Mouse (Mus musculus): ENCODE data around the gene Jak2. TPM values are rescaled to one million over a fixed set of nuclear protein-coding genes. Genes with fewer than 3 reads are reported as not detected.

The Jak2 gene
- polyA plus RNA-seq, 1 experiment from 2014 or later = 12.8 TPM

DNA sequence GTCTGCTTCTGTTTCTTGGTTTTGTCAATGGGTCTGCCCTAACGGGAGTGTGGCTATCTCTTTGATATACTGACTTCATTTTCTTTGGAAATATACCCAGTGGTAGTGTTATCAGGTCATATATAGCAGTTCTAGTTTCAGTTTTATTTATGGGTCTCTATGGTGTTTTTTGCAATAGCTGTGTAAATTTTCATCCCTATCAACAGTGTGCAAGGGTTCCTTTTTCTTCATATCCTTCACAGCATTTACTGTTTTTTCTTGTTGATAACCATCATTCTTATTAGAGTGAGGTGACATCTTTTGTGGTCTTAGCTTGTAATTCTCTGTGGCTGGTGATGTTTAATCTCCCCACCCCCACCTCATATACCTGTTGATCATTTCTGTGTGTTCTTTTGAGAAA is 24.6 kb upstream of the Jak2 start:
- Histone ChIP-seq H3K4me3 (ENCODE audit: low read depth, low read length) (no peak overlapping the region), H3K36me3 (ENCODE audit: control insufficient read depth, insufficient read depth, low read length) (no peaks in the 10 kb centered on the region), H3K4me1 (ENCODE audit: control insufficient read depth, insufficient read depth, low read length) (no peaks in the 10 kb centered on the region), H3K27me3 (ENCODE audit: control insufficient read depth, insufficient read depth, low read length) (no peaks in the 10 kb centered on the region), H3K9me3 (ENCODE audit: control insufficient read depth, low read length) (no peaks in the 10 kb centered on the region), H3K4me2 (no peak overlapping the region), H3K9ac (ENCODE audit: low read length) (no peak overlapping the region), H3K27ac (ENCODE audit: low read depth, low read length) (no peak overlapping the region)
- no peak for DNase-seq (ENCODE audit: low spot score, missing footprints)
- no peak for ATAC-seq (ENCODE audit: low FRiP score)
- WGBS = 79% methylated on average over 1 of the region's 1 CpGs

DNA sequence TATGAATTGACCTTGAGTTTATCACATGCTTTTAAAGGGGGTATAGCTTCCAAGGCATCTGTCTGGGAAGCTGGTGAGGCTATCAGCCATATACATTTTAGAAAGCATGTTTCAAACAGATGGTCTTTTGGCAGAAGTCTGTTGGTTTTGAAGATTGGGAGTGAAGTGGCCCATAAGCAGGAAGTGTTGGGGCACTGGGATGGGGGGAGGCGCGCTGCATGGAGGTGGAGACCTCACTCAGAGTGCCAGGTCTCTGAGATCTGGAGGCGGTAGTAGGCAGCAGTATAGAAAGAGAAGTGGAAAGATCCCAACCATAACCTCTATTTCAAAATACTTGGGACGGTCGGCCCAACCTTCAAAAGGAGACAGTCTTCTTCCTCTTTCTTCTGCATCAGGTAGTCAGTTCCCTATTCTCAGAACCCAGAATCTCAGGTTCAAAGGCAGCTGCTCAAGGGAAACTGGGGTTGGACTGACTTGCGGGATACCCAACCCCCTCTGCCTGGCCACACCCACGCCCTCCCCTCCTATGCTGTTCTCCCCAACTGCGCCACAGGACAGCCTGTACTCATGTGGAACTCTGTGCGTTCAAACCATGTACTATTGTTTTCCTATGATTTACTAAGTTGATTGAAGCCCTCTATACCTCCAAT is 23.6 kb upstream of the Jak2 start:
- ATAC-seq (ENCODE audit: low FRiP score) = no peak
- 72% methylated on average over 9 of the region's 9 CpGs for WGBS

DNA sequence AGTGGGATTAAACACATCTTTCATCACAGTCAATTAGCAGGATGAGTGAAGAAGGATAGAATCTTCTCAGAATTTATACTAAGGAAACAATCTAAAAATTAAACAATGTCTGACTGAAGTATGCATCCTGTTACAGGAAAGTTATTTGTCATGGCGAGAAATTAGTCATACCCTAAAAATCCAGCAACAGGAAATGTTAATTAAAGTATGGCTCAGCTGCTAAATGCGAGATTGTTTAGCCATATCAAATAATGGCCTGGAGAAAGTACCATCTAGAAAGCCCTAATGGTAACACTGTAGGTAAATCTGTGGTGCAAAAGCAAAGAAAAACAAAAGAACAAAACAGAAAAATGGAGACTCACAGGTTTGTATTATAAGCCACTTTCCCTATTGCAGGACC is 22.6 kb upstream of the Jak2 start:
- DNase-seq (ENCODE audit: low spot score, missing footprints) (no peak), ATAC-seq (ENCODE audit: low FRiP score) (no peak)
- Histone ChIP-seq H3K4me1 (ENCODE audit: control insufficient read depth, insufficient read depth, low read length) (no peaks in the 10 kb centered on the region; the same call in 1 of the 2 replicates), H3K36me3 (ENCODE audit: control insufficient read depth, insufficient read depth, low read length) (no peaks in the 10 kb centered on the region), H3K4me2 (no peak overlapping the region), H3K9me3 (ENCODE audit: control insufficient read depth, low read length) (no peaks in the 10 kb centered on the region), H3K27me3 (ENCODE audit: control insufficient read depth, insufficient read depth, low read length) (no peaks in the 10 kb centered on the region), H3K27ac (ENCODE audit: low read depth, low read length) (no peak overlapping the region), H3K4me3 (ENCODE audit: low read depth, low read length) (no peak overlapping the region), H3K9ac (ENCODE audit: low read length) (no peak overlapping the region)
- 86% methylated on average over 2 of the region's 2 CpGs for WGBS

More for the DNA sequence above, 23.6 kb upstream of the Jak2 start:
- H3K4me3 ChIP-seq (ENCODE audit: low read depth, low read length) = no peak overlapping the region
- H3K27me3 ChIP-seq (ENCODE audit: control insufficient read depth, insufficient read depth, low read length) = no peaks in the 10 kb centered on the region
- DNase-seq (ENCODE audit: low spot score, missing footprints) = no peak
- no peak overlapping the region for H3K4me2 ChIP-seq
- H3K27ac ChIP-seq (ENCODE audit: low read depth, low read length) = no peak overlapping the region
- no peak overlapping the region for H3K9ac ChIP-seq (ENCODE audit: low read length)
- H3K4me1 ChIP-seq (ENCODE audit: control insufficient read depth, insufficient read depth, low read length) = no peaks in the 10 kb centered on the region
- H3K9me3 ChIP-seq (ENCODE audit: control insufficient read depth, low read length) = no peaks in the 10 kb centered on the region
- H3K36me3 ChIP-seq (ENCODE audit: control insufficient read depth, insufficient read depth, low read length) = no peaks in the 10 kb centered on the region

DNA sequence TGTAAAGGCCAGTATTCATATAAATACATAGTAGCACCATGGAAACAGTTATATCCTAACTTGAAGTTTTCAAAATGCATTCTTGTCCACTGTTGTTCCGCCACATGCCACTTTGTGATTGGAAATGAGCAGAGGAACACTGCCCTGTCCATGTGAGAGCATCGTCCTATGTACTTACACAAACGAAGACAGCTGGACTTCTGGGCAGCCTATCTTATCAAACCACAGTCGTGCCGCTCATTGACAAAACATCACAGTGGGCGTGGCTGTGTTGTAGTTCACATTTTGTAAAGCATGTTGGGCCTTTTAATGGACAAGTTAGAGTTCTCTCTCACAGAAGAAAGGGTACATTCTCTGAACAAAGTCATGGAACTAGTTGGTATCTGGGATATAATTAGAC is 18.9 kb upstream of the Jak2 start:
- ATAC-seq (ENCODE audit: low FRiP score) = no peak

DNA sequence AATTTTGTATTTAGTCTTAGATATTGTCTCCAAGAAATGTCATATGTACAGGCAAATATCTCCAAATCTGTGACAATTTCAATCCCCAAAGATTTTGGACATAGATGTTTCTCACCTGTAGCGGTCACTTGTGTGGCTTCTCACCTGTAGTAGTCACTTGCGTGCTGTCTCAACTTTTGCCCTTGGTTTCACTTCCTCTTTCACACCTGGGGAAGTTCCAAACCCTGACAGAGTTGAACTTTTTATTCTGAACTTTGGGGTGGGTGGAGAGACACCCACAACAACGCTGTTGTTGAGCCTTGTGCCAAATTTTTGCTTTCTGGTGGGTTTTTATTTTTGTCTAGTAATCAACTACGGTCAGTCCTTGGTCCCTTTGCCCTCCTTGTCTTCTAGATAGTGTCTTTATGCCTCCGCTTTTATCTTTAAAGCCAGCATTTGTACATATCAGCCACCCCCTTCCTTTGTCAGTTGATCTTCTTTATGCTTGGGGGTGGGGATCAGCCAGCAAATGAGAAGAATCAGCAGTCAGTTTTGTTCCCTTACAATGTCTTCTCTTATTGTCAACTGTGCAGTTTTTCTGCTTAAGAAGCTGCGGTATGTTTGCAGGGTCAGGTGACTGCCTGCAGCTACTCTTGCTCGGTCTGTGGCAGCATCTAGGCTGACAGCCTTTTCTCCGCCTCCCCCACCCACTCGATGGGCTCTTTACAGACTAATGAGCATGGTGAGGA is 14.8 kb upstream of the Jak2 start:
- no peaks in the 10 kb centered on the region for H3K27me3 ChIP-seq (ENCODE audit: control insufficient read depth, insufficient read depth, low read length)
- no peak for DNase-seq (ENCODE audit: low spot score, missing footprints)
- WGBS = 50% methylated on average over 9 of the region's 9 CpGs

More for the DNA sequence above, 18.9 kb upstream of the Jak2 start:
- DNase-seq (ENCODE audit: low spot score, missing footprints) = no peak
- peaks cover 5% of the 10 kb centered on the region; the same call in 1 of the 2 replicates for H3K4me1 ChIP-seq (ENCODE audit: control insufficient read depth, insufficient read depth, low read length)
- H3K27me3 ChIP-seq (ENCODE audit: control insufficient read depth, insufficient read depth, low read length) = no peaks in the 10 kb centered on the region
- no peak overlapping the region for H3K9ac ChIP-seq (ENCODE audit: low read length)
- no peak overlapping the region for H3K4me3 ChIP-seq (ENCODE audit: low read depth, low read length)
- no peaks in the 10 kb centered on the region for H3K36me3 ChIP-seq (ENCODE audit: control insufficient read depth, insufficient read depth, low read length)
- no peak overlapping the region for H3K4me2 ChIP-seq
- H3K9me3 ChIP-seq (ENCODE audit: control insufficient read depth, low read length) = no peaks in the 10 kb centered on the region
- 86% methylated on average over 6 of the region's 6 CpGs for WGBS
- H3K27ac ChIP-seq (ENCODE audit: low read depth, low read length) = no peak overlapping the region

DNA sequence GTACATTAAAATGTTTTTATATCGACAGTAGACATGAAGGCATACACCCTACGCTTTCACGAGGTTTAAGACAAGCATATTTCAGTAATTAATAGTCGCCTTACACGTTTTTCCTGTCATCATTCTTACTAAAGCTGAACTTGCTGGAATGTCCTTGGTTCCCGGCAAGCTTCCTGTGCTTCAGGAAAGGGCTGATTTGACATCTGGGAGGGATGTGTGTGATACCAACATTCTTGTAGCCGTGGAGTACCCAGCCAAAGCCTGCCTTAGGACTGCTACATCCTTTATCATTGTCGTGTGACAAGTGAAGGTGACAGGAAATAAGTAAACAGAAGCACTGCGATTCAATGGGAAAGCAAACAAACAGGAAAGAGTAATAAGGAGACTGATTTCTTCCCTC is 13.5 kb upstream of the Jak2 start:
- ATAC-seq (ENCODE audit: low FRiP score) = no peak
- no peak overlapping the region for H3K4me3 ChIP-seq (ENCODE audit: low read depth, low read length)
- no peak overlapping the region for H3K4me2 ChIP-seq
- H3K27me3 ChIP-seq (ENCODE audit: control insufficient read depth, insufficient read depth, low read length) = no peaks in the 10 kb centered on the region
- no peak overlapping the region for H3K27ac ChIP-seq (ENCODE audit: low read depth, low read length)
- no peak overlapping the region for H3K9ac ChIP-seq (ENCODE audit: low read length)
- H3K36me3 ChIP-seq (ENCODE audit: control insufficient read depth, insufficient read depth, low read length) = no peaks in the 10 kb centered on the region
- 70% methylated on average over 9 of the region's 9 CpGs for WGBS
- H3K4me1 ChIP-seq (ENCODE audit: control insufficient read depth, insufficient read depth, low read length) = peaks cover 5% of the 10 kb centered on the region; the same call in 1 of the 2 replicates
- no peaks in the 10 kb centered on the region for H3K9me3 ChIP-seq (ENCODE audit: control insufficient read depth, low read length)
- DNase-seq (ENCODE audit: low spot score, missing footprints) = no peak

More for the DNA sequence above, 14.8 kb upstream of the Jak2 start:
- no peak overlapping the region for H3K4me2 ChIP-seq
- no peak overlapping the region for H3K27ac ChIP-seq (ENCODE audit: low read depth, low read length)
- H3K4me1 ChIP-seq (ENCODE audit: control insufficient read depth, insufficient read depth, low read length) = peaks cover 5% of the 10 kb centered on the region; the same call in 1 of the 2 replicates
- H3K36me3 ChIP-seq (ENCODE audit: control insufficient read depth, insufficient read depth, low read length) = no peaks in the 10 kb centered on the region
- H3K4me3 ChIP-seq (ENCODE audit: low read depth, low read length) = no peak overlapping the region
- H3K9ac ChIP-seq (ENCODE audit: low read length) = no peak overlapping the region
- no peak for ATAC-seq (ENCODE audit: low FRiP score)
- H3K9me3 ChIP-seq (ENCODE audit: control insufficient read depth, low read length) = no peaks in the 10 kb centered on the region

DNA sequence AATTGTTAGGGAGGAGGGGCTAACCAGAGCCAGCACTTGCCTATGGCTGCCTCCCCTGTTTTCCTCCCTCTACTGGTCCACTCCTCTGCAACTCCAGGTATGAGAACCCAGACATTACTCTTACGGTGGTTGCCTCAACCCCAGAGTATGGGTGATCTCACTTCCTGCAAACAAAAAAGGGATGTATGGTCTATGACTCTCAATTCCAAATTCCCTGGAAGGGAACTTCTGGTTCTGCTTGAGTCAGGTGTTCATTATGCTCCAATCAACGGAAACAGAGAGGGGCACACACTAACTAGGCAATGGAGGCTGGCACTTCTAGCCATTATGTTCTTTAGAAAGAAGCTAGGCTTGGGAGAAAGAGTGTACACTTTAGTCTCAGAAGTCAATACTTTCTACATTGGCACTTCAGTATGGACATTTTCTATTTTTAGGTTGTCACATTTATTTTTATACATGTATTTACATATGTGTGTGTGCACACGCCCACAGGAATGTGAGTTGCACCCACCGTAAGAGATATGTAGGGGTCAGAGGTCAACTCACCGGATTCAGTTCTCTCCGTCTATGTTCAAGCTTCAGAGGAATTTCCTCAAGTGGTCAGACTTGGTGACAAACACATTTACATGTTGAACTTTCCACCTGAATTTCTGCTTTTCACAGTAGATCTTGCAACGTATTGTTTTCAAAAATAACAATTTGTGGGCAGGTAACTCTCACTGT is 12.0 kb upstream of the Jak2 start:
- H3K36me3 ChIP-seq (ENCODE audit: control insufficient read depth, insufficient read depth, low read length) = no peaks in the 10 kb centered on the region
- H3K4me1 ChIP-seq (ENCODE audit: control insufficient read depth, insufficient read depth, low read length) = peaks cover 5% of the 10 kb centered on the region; the same call in 1 of the 2 replicates
- no peaks in the 10 kb centered on the region for H3K27me3 ChIP-seq (ENCODE audit: control insufficient read depth, insufficient read depth, low read length)
- H3K4me2 ChIP-seq = no peak overlapping the region
- no peak overlapping the region for H3K9ac ChIP-seq (ENCODE audit: low read length)
- H3K9me3 ChIP-seq (ENCODE audit: control insufficient read depth, low read length) = no peaks in the 10 kb centered on the region
- no peak overlapping the region for H3K4me3 ChIP-seq (ENCODE audit: low read depth, low read length)
- no peak for DNase-seq (ENCODE audit: low spot score, missing footprints)
- 90% methylated on average over 7 of the region's 7 CpGs for WGBS
- no peak for ATAC-seq (ENCODE audit: low FRiP score)
- no peak overlapping the region for H3K27ac ChIP-seq (ENCODE audit: low read depth, low read length)

DNA sequence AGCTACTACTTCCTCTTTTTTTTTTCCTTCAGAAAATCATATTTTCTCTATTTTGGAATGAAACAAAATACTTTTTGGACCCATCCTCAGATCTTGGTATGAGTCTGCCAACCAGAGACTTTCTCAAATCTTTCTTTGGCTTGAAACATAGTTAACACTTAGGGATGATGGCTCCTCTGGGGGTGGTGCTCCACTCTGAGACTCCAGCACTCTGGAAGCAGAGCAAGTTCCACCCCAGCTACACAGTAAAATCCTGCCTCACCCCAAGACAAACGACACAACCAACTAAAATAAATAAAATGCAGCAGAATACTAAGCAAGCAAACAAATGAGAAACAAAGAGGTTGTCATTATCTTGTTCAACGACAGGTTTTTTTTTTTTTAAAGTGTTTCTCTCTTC is 11.0 kb upstream of the Jak2 start:
- no peaks in the 10 kb centered on the region for H3K27me3 ChIP-seq (ENCODE audit: control insufficient read depth, insufficient read depth, low read length)
- H3K4me2 ChIP-seq = no peak overlapping the region
- ATAC-seq (ENCODE audit: low FRiP score) (no peak), DNase-seq (ENCODE audit: low spot score, missing footprints) (no peak)
- H3K9me3 ChIP-seq (ENCODE audit: control insufficient read depth, low read length) = no peaks in the 10 kb centered on the region
- 76% methylated on average over 2 of the region's 2 CpGs for WGBS
- H3K4me3 ChIP-seq (ENCODE audit: low read depth, low read length) = no peak overlapping the region
- H3K27ac ChIP-seq (ENCODE audit: low read depth, low read length) = no peak overlapping the region
- no peaks in the 10 kb centered on the region for H3K36me3 ChIP-seq (ENCODE audit: control insufficient read depth, insufficient read depth, low read length)
- H3K4me1 ChIP-seq (ENCODE audit: control insufficient read depth, insufficient read depth, low read length) = peaks cover 5% of the 10 kb centered on the region; the same call in 1 of the 2 replicates
- no peak overlapping the region for H3K9ac ChIP-seq (ENCODE audit: low read length)

DNA sequence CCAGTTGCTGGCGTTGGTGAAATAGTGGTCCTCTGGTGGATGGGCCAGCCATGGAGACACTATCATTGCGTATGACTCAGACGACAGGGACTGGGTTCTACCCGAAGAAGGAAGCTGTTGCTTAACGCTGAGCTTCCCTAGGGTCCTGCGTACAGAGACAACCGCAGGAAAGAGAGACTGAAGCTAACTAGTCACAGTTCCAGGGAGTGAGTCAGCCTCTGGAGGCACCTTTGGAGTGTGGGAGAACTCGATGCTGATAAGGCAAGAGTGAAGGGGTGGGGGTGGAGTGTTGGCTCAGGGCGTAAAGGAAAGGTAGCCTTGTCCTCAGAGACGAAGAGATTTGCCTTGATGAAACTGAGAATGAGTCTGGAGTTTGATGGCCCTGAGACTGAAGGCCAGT is 10.0 kb upstream of the Jak2 start:
- H3K36me3 ChIP-seq (ENCODE audit: control insufficient read depth, insufficient read depth, low read length) = no peaks in the 10 kb centered on the region
- no peak for ATAC-seq (ENCODE audit: low FRiP score)
- H3K4me1 ChIP-seq (ENCODE audit: control insufficient read depth, insufficient read depth, low read length) = peaks cover 5% of the 10 kb centered on the region; the same call in 1 of the 2 replicates
- no peak overlapping the region for H3K4me3 ChIP-seq (ENCODE audit: low read depth, low read length)
- H3K27me3 ChIP-seq (ENCODE audit: control insufficient read depth, insufficient read depth, low read length) = no peaks in the 10 kb centered on the region
- no peak overlapping the region for H3K9ac ChIP-seq (ENCODE audit: low read length)
- H3K4me2 ChIP-seq = no peak overlapping the region
- WGBS = 79% methylated on average over 10 of the region's 10 CpGs
- DNase-seq (ENCODE audit: low spot score, missing footprints) = no peak
- H3K27ac ChIP-seq (ENCODE audit: low read depth, low read length) = no peak overlapping the region
- no peaks in the 10 kb centered on the region for H3K9me3 ChIP-seq (ENCODE audit: control insufficient read depth, low read length)

Measured in midbrain, embryonic 11.5 days (tissue).